Mouse (Mus musculus): Measurements from ENCODE around the gene Thsd4.

- TF ChIP-seq POLR2A (IDR thresholded peaks at IDR 0.05; ENCODE audit: extremely low read depth, insufficient read depth, low read length) (no peak), CTCF (IDR thresholded peaks at IDR 0.05; ENCODE audit: extremely low read depth, insufficient read depth, low read length) (no peak)
Observed at GRCm38 (mm10) chr9:60216029-60216428, 305.8 kb downstream of the Thsd4 start.

Data from cortical plate, adult 2 months (tissue).